Mouse (Mus musculus): ENCODE results near the gene Mmab. TPM values are rescaled to one million over a fixed set of nuclear protein-coding genes. Genes with fewer than 3 reads are reported as not detected.

Mmab gene
- polyA plus RNA-seq (2012; rRNA removed; ENCODE audit: low replicate concordance) = 5.5 and 10.3 TPM in 2 replicates

DNA sequence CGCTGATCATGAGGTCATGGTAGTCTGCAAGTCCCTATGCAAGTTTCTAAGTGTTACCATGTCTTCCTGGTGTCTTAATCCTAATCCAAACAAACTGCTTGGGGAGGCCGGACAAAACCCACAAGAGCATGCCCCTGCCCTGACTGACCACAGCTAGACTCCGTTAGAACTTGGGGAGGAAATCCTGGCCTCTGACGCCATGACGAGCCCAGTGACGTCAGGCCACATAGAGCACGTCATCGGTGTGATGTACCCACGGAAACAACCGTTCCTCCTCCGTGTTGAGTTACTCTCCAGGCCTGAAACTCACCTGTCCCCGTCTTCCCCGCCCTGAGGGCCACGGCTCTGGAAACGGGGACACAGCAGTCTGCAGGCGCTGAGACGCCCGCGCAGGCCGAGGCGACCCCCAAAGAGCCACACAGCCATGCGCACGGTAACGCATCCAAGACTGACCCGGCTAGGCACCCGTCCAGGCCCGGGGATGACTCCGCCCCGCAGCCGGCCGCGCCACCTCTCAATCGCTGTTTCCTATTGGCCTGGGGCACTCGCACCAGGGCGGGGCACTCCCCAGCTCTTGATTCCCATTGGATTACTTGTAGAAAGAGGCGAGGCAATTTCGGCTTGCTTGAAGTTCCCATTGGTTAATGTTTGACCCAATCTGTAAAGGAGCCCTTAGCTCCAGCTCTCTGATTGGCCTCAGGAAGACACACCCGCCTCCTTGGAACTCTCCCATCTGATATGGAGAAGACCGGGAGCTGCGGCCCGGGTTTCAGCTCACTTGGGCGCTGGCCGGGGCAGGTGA is at the start of gene Mmab, which contains the start of gene Mvk:
Gene Mmab (minus strand): TSS at position 495 of the 802 bp plus-strand sequence.
Gene Mvk (plus strand): TSS at position 704 of the 802 bp plus-strand sequence.

Other genes with a start within 250 kb of the Mmab start
- gene Foxn4, start 170.3 kb downstream of the Mmab start, polyA plus RNA-seq (2012; rRNA removed; ENCODE audit: low replicate concordance) = not detected in 2 replicates
- 0.78 and 1.7 TPM in 2 replicates for gene Myo1h, start 154.9 kb downstream of the Mmab start, polyA plus RNA-seq (2012; rRNA removed; ENCODE audit: low replicate concordance)
- 58.6 and 59.3 TPM in 2 replicates for gene Kctd10, start 63.6 kb downstream of the Mmab start, polyA plus RNA-seq (2012; rRNA removed; ENCODE audit: low replicate concordance)
- 62.4 and 70.3 TPM in 2 replicates for gene Ube3b, start 63.5 kb downstream of the Mmab start, polyA plus RNA-seq (2012; rRNA removed; ENCODE audit: low replicate concordance)
- 34.0 and 34.4 TPM in 2 replicates for gene Mvk, start 209 bp upstream of the Mmab start, polyA plus RNA-seq (2012; rRNA removed; ENCODE audit: low replicate concordance)
- 3.6 and 7.3 TPM in 2 replicates for gene Fam222a, start 124.0 kb upstream of the Mmab start, polyA plus RNA-seq (2012; rRNA removed; ENCODE audit: low replicate concordance)
- 2.0 and 4.0 TPM in 2 replicates for gene Trpv4, start 214.4 kb upstream of the Mmab start, polyA plus RNA-seq (2012; rRNA removed; ENCODE audit: low replicate concordance)
- gene Gltp, start 246.9 kb upstream of the Mmab start, polyA plus RNA-seq (2012; rRNA removed; ENCODE audit: low replicate concordance) = 141 and 243 TPM in 2 replicates